In genomic region chr4:57561055-57561454, GRCm38 (mm10) we compare ENCODE assay signal across 9 mouse cellular contexts. TPM values are rescaled to one million over a fixed set of nuclear protein-coding genes. Genes with fewer than 3 reads are reported as not detected.
DNase-seq lines count a peak whose midpoint lies in the region; ATAC-seq and TF ChIP-seq lines count a peak whose summit lies in the region.
"Had no signal": no experiment of that assay in that cellular context is flagged by ENCODE, and none has a peak within 500 bp of the region (broad histone marks: within the 10 kb centered on the region; RNA-seq: fewer than 3 reads in every experiment).

No protein-coding gene starts in this region.

- no peaks in the 10 kb centered on the region for H3K27me3 ChIP-seq in embryonic facial prominence, embryonic 12.5 days
- no peaks in the 10 kb centered on the region for H3K27me3 ChIP-seq in heart, postnatal 0 days (ENCODE audit: control insufficient read depth, insufficient read depth, low read length)

- no peaks in the 10 kb centered on the region for H3K36me3 ChIP-seq in embryonic facial prominence, embryonic 12.5 days
- no peaks in the 10 kb centered on the region for H3K36me3 ChIP-seq in heart, postnatal 0 days (replicated peaks; ENCODE audit: control insufficient read depth, insufficient read depth, low read length)

- H3K4me3 ChIP-seq in embryonic facial prominence, embryonic 12.5 days, result no peak overlapping the region
- peak overlapping the region; percentile 20; the same call in 1 of the 2 replicates for H3K4me3 ChIP-seq in heart, postnatal 0 days (ENCODE audit: low read depth, low read length)
- no peak overlapping the region for H3K4me3 ChIP-seq in lung, adult 2 months (replicated peaks; ENCODE audit: extremely low read depth, low read depth, low read length)
- H3K4me3 ChIP-seq: megakaryocyte, embryonic 14.5 days had no signal

- TF ChIP-seq CTCF in heart, postnatal 0 days (IDR thresholded peaks at IDR 0.05; ENCODE audit: low read depth), result no peak
- TF ChIP-seq CTCF in lung, adult 2 months (IDR thresholded peaks at IDR 0.05; ENCODE audit: insufficient read depth, low read length), result no peak

- no peak for TF ChIP-seq POLR2A in lung, adult 2 months (IDR thresholded peaks at IDR 0.05; ENCODE audit: borderline replicate concordance, extremely low read depth, low read depth, low read length)

- H3K9me3 ChIP-seq in embryonic facial prominence, embryonic 12.5 days, result no peaks in the 10 kb centered on the region
- no peaks in the 10 kb centered on the region for H3K9me3 ChIP-seq in heart, postnatal 0 days (replicated peaks; ENCODE audit: control insufficient read depth, low read length)
- H3K9me3 ChIP-seq: megakaryocyte, embryonic 14.5 days had no signal

- H3K27ac ChIP-seq in embryonic facial prominence, embryonic 12.5 days, result peak overlapping the region; percentile 41; the same call in 1 of the 2 replicates
- H3K27ac ChIP-seq in heart, postnatal 0 days (ENCODE audit: low read depth), result peak overlapping the region; percentile 98

- no peak overlapping the region for H3K4me2 ChIP-seq in embryonic facial prominence, embryonic 12.5 days (replicated peaks)
- H3K4me2 ChIP-seq in heart, postnatal 0 days (ENCODE audit: low read depth, low read length), result peak overlapping the region; percentile 47

- 80% methylated on average over 6 of the region's 6 CpGs for WGBS in embryonic facial prominence, embryonic 12.5 days
- 21% methylated on average over 6 of the region's 6 CpGs for WGBS in heart, postnatal 0 days
- 36% methylated on average over 6 of the region's 6 CpGs for WGBS in lung, adult 2 months

- H3K4me1 ChIP-seq in embryonic facial prominence, embryonic 12.5 days, result peaks cover 11% of the 10 kb centered on the region; the same call in 1 of the 2 replicates
- H3K4me1 ChIP-seq in heart, postnatal 0 days (ENCODE audit: control insufficient read depth, insufficient read depth), result peaks cover 35% of the 10 kb centered on the region
- peaks cover 3% of the 10 kb centered on the region; the same call in 1 of the 2 replicates for H3K4me1 ChIP-seq in lung, adult 2 months (ENCODE audit: control insufficient read depth, insufficient read depth, low read length)
- H3K4me1 ChIP-seq: megakaryocyte, embryonic 14.5 days had no signal

- no peak for TF ChIP-seq EP300 in heart, postnatal 0 days (IDR thresholded peaks at IDR 0.05; ENCODE audit: low read depth)

- no peak for ATAC-seq in embryonic facial prominence, embryonic 12.5 days (ENCODE audit: insufficient number of reproducible peaks, insufficient read depth, low FRiP score, low TSS enrichment)
- ATAC-seq in heart, postnatal 0 days (ENCODE audit: insufficient read depth, low read depth), result peak; percentile 70
- ATAC-seq in activated CD4-positive, CD25-positive, alpha-beta regulatory T cell, adult 4 months, result no peak

- no peak overlapping the region for H3K9ac ChIP-seq in embryonic facial prominence, embryonic 12.5 days
- H3K9ac ChIP-seq in heart, postnatal 0 days (replicated peaks; ENCODE audit: low read depth, low read length), result peak overlapping the region; percentile 45

- DNase-seq in NIH3T3 (ENCODE audit: low read depth), result peak; percentile 87
- peak; percentile 93 for DNase-seq in heart, postnatal 0 days (ENCODE audit: low spot score)
- peak; percentile 7 for DNase-seq in lung, adult 2 months
- no peak for DNase-seq in thymus, adult 18-20 months
- no peak for DNase-seq in adrenal gland, postnatal 36 days
- DNase-seq in ovary, postnatal 14 days (ENCODE audit: low spot score), result no peak

RNA-seq across cellular contexts. Expression of gene Pakap, which starts 6.9 kb away (rescaled TPM):
- 42.5 TPM in 2 replicates for polyA plus RNA-seq in embryonic facial prominence, embryonic 12.5 days (2016; fragmentation: Nextera tagmentation; extraction: Ambion mirVana)
- 21.1 and 26.8 TPM in 2 replicates for total RNA-seq in heart, postnatal 0 days (2014; rRNA removed; ENCODE audit: low replicate concordance)
- polyA plus RNA-seq in heart, postnatal 0 days (2015; fragmentation: Nextera tagmentation; extraction: Ambion mirVana), result 33.8 and 43.7 TPM in 2 replicates
- polyA plus RNA-seq in lung, adult 2 months (2012; rRNA removed), result 1.6 and 2.7 TPM in 2 replicates
- total RNA-seq in adrenal gland, postnatal 36 days (2021), result 100 to 1,000 TPM in 1 of 2 experiments, 10 to 100 TPM in 1; 40.6 to 108 TPM
- polyA plus RNA-seq in activated CD4-positive, CD25-positive, alpha-beta regulatory T cell, adult 4 months (2017; shearing (Covaris generic)), result 1 to 10 TPM; 1.5 to 2.0 TPM

Comparison
In these comparisons a context has a peak if more than half of its experiments do, and no peak if none do; other contexts are left out.
1. DNase-seq: peak in NIH3T3 (single experiment), heart, postnatal 0 days (single experiment) and lung, adult 2 months (single experiment); none in thymus, adult 18-20 months (0 of 2), adrenal gland, postnatal 36 days (0 of 2) and ovary, postnatal 14 days (single experiment).